Mouse (Mus musculus) megakaryocyte, embryonic 14.5 days (primary cell): ENCODE measurements around the gene Ntn1.

ENCODE experiments used
- FLI1 ChIP-seq: IDR thresholded peaks from 2 replicates; pipeline ENCODE4 v1.6.1; 2012; ENCODE audit warnings: low read length, inconsistent platforms, mixed read lengths
- GATA1 ChIP-seq: IDR thresholded peaks from 3 replicates; pipeline ENCODE4 v1.6.1; 2012; ENCODE audit warnings: mixed read lengths, low read length, inconsistent platforms, borderline replicate concordance

DNA sequence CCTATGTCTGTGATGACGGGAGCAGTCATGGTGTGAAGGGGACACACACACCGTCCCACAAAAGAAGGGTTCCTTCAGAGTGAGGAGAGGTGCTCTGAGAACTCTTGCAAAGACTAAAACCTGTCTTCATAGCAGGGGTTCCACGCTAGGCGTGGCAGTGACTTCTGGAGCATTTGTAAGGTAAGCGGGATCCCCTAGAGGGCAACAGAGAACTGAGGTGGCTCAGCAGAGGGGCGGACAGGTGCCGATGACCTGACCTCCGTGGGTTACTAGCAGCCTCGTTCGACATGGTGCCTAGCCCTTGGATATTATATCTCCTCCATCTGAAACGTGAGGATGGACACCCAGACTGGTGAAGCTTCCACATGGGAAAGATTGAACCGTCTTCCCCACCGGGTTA, 177.5 kb downstream of the Ntn1 start:
- TF ChIP-seq GATA1 (no peak), FLI1 (no peak)
